11 mouse cellular contexts compared by ENCODE assay signal in genomic region chr7:84148896-84149295, GRCm38 (mm10). TPM values are rescaled to one million over a fixed set of nuclear protein-coding genes. Genes with fewer than 3 reads are reported as not detected.
DNase-seq lines count a peak whose midpoint lies in the region; ATAC-seq and TF ChIP-seq lines count a peak whose summit lies in the region.
"Had no signal": no experiment of that assay in that cellular context is flagged by ENCODE, and none has a peak within 500 bp of the region (broad histone marks: within the 10 kb centered on the region; RNA-seq: fewer than 3 reads in every experiment).

No protein-coding gene starts in this region.

- H3K4me1 ChIP-seq in heart, embryonic 14.5 days (ENCODE audit: control insufficient read depth in 2 of 2, insufficient read depth in 2 of 2, low read length in 2 of 2), result peaks cover 17 to 61% of the 10 kb centered on the region in 2 experiments
- peaks cover 45% of the 10 kb centered on the region for H3K4me1 ChIP-seq in heart, embryonic 11.5 days (ENCODE audit: control insufficient read depth, insufficient read depth, low read length)
- H3K4me1 ChIP-seq in intestine, embryonic 16.5 days (ENCODE audit: control insufficient read depth, insufficient read depth, low read length), result peaks cover 39% of the 10 kb centered on the region
- H3K4me1 ChIP-seq in stomach, postnatal 0 days (replicated peaks; ENCODE audit: control insufficient read depth, insufficient read depth), result peaks cover 3% of the 10 kb centered on the region; the same call in 1 of the 2 replicates

- TF ChIP-seq EP300 in stomach, postnatal 0 days (optimal IDR thresholded peaks at IDR 0.05), result no peak

- H3K27me3 ChIP-seq in heart, embryonic 14.5 days (ENCODE audit: control insufficient read depth, insufficient read depth, low read length), result no peaks in the 10 kb centered on the region
- no peaks in the 10 kb centered on the region for H3K27me3 ChIP-seq in heart, embryonic 11.5 days (ENCODE audit: control insufficient read depth, insufficient read depth, low read length)
- H3K27me3 ChIP-seq in intestine, embryonic 16.5 days (replicated peaks; ENCODE audit: control insufficient read depth, insufficient read depth, low read length), result no peaks in the 10 kb centered on the region
- no peaks in the 10 kb centered on the region for H3K27me3 ChIP-seq in stomach, postnatal 0 days (ENCODE audit: control insufficient read depth, insufficient read depth, low read length)

- H3K9me3 ChIP-seq in heart, embryonic 14.5 days (ENCODE audit: control insufficient read depth, low read length), result no peaks in the 10 kb centered on the region
- no peaks in the 10 kb centered on the region for H3K9me3 ChIP-seq in heart, embryonic 11.5 days (replicated peaks; ENCODE audit: control insufficient read depth, low read length)
- no peaks in the 10 kb centered on the region for H3K9me3 ChIP-seq in intestine, embryonic 16.5 days (ENCODE audit: control insufficient read depth, low read length)
- no peaks in the 10 kb centered on the region for H3K9me3 ChIP-seq in stomach, postnatal 0 days (ENCODE audit: control insufficient read depth, low read length)

- no peak for TF ChIP-seq CTCF in stomach, postnatal 0 days (IDR thresholded peaks at IDR 0.05; ENCODE audit: low read depth)

- no peak overlapping the region for H3K9ac ChIP-seq in heart, embryonic 14.5 days (ENCODE audit: low read length)
- H3K9ac ChIP-seq in heart, embryonic 11.5 days (ENCODE audit: low read depth, low read length), result no peak overlapping the region
- no peak overlapping the region for H3K9ac ChIP-seq in intestine, embryonic 16.5 days (ENCODE audit: low read depth, low read length)
- H3K9ac ChIP-seq in stomach, postnatal 0 days (ENCODE audit: low read length), result no peak overlapping the region

- 81% methylated on average over 3 of the region's 3 CpGs for WGBS in heart, embryonic 14.5 days
- WGBS in heart, embryonic 11.5 days (ENCODE audit: insufficient replicate concordance), result 87% methylated on average over 3 of the region's 3 CpGs
- WGBS in intestine, embryonic 16.5 days, result 87% methylated on average over 3 of the region's 3 CpGs
- 84% methylated on average over 3 of the region's 3 CpGs for WGBS in stomach, postnatal 0 days

- H3K36me3 ChIP-seq in heart, embryonic 14.5 days (ENCODE audit: control insufficient read depth, insufficient read depth, low read length), result peaks cover 5% of the 10 kb centered on the region; the same call in 1 of the 2 replicates
- H3K36me3 ChIP-seq in heart, embryonic 11.5 days (ENCODE audit: control insufficient read depth, insufficient read depth, low read length), result no peaks in the 10 kb centered on the region
- no peaks in the 10 kb centered on the region for H3K36me3 ChIP-seq in intestine, embryonic 16.5 days (ENCODE audit: control insufficient read depth, insufficient read depth, low read length)
- H3K36me3 ChIP-seq in stomach, postnatal 0 days (ENCODE audit: control insufficient read depth, insufficient read depth, low read length), result no peaks in the 10 kb centered on the region

- peak; percentile 11 to 20 for DNase-seq in spleen, postnatal 36 days (ENCODE audit: low spot score in 2 of 2)
- DNase-seq in spleen, postnatal 14 days (ENCODE audit: low spot score in 2 of 2), result no peak
- no peak for DNase-seq in stomach, postnatal 0 days (ENCODE audit: low spot score)
- no peak for DNase-seq in gastrocnemius, postnatal 10 days
- DNase-seq: cerebellum, adult 9-10 months; kidney, adult 9 months; lung, postnatal 36 days had no signal

- H3K4me2 ChIP-seq in heart, embryonic 14.5 days (ENCODE audit: low read length), result peak overlapping the region; percentile 78
- no peak overlapping the region for H3K4me2 ChIP-seq in heart, embryonic 11.5 days
- H3K4me2 ChIP-seq in intestine, embryonic 16.5 days (ENCODE audit: low read depth, low read length), result peak overlapping the region; percentile 68
- peak overlapping the region; percentile 83 for H3K4me2 ChIP-seq in stomach, postnatal 0 days (replicated peaks; ENCODE audit: low read depth)

- no peak overlapping the region for H3K27ac ChIP-seq in heart, embryonic 14.5 days (replicated peaks in 1 of 2; ENCODE audit: control insufficient read depth in 1 of 2, insufficient read depth in 1 of 2, low read depth in 2 of 2, low read length in 2 of 2)
- no peak overlapping the region for H3K27ac ChIP-seq in heart, embryonic 11.5 days (ENCODE audit: low read depth, low read length)
- H3K27ac ChIP-seq in intestine, embryonic 16.5 days (ENCODE audit: low read length), result peak overlapping the region; percentile 5; the same call in 1 of the 2 replicates
- H3K27ac ChIP-seq in stomach, postnatal 0 days (replicated peaks), result no peak overlapping the region

- no peak overlapping the region; a peak in 1 of 4 replicates for H3K4me3 ChIP-seq in heart, embryonic 14.5 days (ENCODE audit: control insufficient read depth in 1 of 2, insufficient read depth in 1 of 2, low read depth in 1 of 2, low read length in 2 of 2)
- H3K4me3 ChIP-seq in heart, embryonic 11.5 days (ENCODE audit: low read depth, low read length), result no peak overlapping the region
- H3K4me3 ChIP-seq in intestine, embryonic 16.5 days (ENCODE audit: low read length), result no peak overlapping the region; the same call in 1 of the 2 replicates
- H3K4me3 ChIP-seq in stomach, postnatal 0 days (ENCODE audit: low read depth, low read length), result no peak overlapping the region

- no peak for ATAC-seq in heart, embryonic 14.5 days (ENCODE audit: insufficient number of reproducible peaks, insufficient read depth, low FRiP score, low read depth)
- no peak for ATAC-seq in heart, embryonic 11.5 days (replicated peaks; ENCODE audit: insufficient number of reproducible peaks, low FRiP score, low TSS enrichment)
- ATAC-seq in intestine, embryonic 16.5 days, result no peak
- no peak for ATAC-seq in stomach, postnatal 0 days (ENCODE audit: low FRiP score, low TSS enrichment)
- ATAC-seq in frontal cortex, adult (ENCODE audit: low TSS enrichment), result no peak

RNA-seq across cellular contexts. Expression of gene Abhd17c, which starts 2.8 kb away (rescaled TPM):
- polyA plus RNA-seq in heart, embryonic 14.5 days (2014; fragmentation: Nextera tagmentation; extraction: Ambion mirVana), result 76.7 and 82.0 TPM in 2 replicates
- polyA plus RNA-seq in heart, embryonic 11.5 days (2014; fragmentation: Nextera tagmentation; extraction: Ambion mirVana), result 42.5 and 44.2 TPM in 2 replicates
- 12.5 and 15.1 TPM in 2 replicates for polyA plus RNA-seq in intestine, embryonic 16.5 days (2015; fragmentation: Nextera tagmentation; extraction: Ambion mirVana)
- polyA plus RNA-seq in stomach, postnatal 0 days (2015; fragmentation: Nextera tagmentation; extraction: Ambion mirVana), result 59.7 and 60.9 TPM in 2 replicates
- 10 to 100 TPM in 1 of 2 experiments, 1 to 10 TPM in 1; 7.5 to 10.5 TPM for total RNA-seq in gastrocnemius, postnatal 10 days (2021)

Comparison
In these comparisons a context has a peak if more than half of its experiments do, and no peak if none do; other contexts are left out.
1. DNase-seq: peak in spleen, postnatal 36 days (2 of 2); none in spleen, postnatal 14 days (0 of 2), stomach, postnatal 0 days (single experiment) and gastrocnemius, postnatal 10 days (single experiment).